Mouse (Mus musculus): Measurements from ENCODE around the gene Tpbgl.

Gene Tpbgl

DNA sequence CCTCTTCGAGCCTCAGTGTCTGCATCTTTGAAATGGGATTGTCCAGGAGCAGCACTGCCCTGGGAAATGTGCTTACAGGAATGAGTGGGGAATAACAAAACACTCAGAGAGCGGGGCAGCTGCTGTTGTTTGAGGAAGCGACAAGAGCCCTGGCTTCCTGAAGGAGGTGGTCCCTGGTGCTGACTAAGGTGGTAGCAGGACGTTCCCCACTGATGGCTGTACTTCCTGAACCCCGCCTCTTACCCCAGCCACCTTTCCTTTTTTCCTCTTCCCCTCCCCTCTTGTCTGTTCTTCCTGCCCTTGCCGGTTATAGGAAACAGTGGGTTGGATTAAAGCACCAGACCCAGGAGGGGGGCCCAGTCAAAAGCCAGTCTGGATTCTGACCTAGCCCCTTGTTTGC is 46.7 kb downstream of the Tpbgl start:
- DNase-seq (ENCODE audit: low read depth, low spot score), result no peak

DNA sequence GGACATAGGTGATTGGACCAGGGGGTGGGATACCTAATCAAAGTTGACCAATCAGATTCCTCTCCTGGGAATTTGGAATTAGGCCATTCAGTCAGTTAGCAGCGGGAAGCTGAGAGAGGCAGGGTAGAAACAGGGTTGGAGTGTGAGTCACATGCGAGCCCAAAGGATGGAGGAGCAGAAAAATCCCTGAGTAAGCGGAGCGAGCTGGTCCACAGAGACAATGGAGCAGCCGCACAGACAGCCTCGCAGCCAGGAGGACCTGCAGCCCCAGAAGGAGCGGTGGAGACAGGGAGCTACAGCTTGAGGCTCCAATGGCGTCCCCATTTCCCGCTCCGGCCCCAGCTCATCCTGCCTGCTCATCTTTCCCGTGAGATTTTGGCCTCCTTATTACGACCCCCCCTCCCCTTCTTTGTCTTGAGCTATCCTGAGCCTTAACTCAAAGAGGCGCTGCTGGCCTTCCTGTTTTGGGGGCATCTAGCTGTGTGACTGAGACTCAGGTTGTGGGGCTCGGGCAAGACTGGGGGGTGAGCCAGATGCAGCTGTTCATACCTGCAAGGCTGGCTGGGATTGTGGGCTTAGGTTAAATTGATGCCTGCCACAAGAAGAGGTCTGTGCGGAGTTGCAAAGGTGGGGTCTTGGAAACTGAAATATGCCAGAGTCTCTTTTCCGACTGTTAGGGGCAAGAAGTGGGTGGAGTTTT is 47.3 kb downstream of the Tpbgl start:
- DNase-seq (ENCODE audit: low read depth, low spot score), result no peak

GRCm38 (mm10) chr7:99578246-99578645 is 48.7 kb downstream of the Tpbgl start:
- no peak for DNase-seq (ENCODE audit: low read depth, low spot score)
